Mouse (Mus musculus): ENCODE data around the gene B230217C12Rik. TPM values are rescaled to one million over a fixed set of nuclear protein-coding genes. Genes with fewer than 3 reads are reported as not detected.
A peak's percentile ranks its signal among the peaks of the same experiment; 100 is the strongest.

B230217C12Rik gene
- 3.8 TPM in 1 of 2 replicates, not detected in the other for total RNA-seq (2014; fragmentation: Nextera tagmentation)
- 1.3 TPM in 1 of 2 replicates, not detected in the other for total RNA-seq (2017)

- ATAC-seq (replicated peaks; ENCODE audit: poor library complexity, severe bottlenecking) = 0 out of 2 replicates have a peak, but pooled peaks have one; percentile 33
Observed at GRCm38 (mm10) chr11:97840539-97840954, at the start of gene B230217C12Rik. B230217C12Rik (plus strand) TSS chr11:97840780.

- peak; percentile 42; the same call in 1 of the 2 replicates for ATAC-seq (replicated peaks; ENCODE audit: poor library complexity, severe bottlenecking)
Observed at GRCm38 (mm10) chr11:97793165-97793564, 47.4 kb upstream of the B230217C12Rik start.

DNA sequence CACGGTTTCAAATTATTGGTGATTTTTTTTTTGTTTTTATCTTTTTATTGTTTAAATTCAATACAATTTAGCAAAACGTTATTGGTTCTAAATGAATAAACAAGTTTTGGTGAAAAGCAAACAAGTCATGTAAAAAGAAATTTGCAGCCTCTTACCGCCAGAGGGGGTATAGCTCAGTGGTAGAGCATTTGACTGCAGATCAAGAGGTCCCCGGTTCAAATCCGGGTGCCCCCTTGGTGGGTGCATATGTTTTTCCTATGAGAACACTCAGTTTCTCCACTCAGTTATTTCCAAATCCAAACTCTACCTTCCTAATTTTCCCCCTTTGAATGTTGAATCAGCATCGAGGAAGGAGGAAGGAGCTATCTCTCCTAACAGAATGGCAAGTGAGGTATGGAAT is 43.7 kb upstream of the B230217C12Rik start:
- no peak for ATAC-seq (replicated peaks; ENCODE audit: poor library complexity, severe bottlenecking)

DNA sequence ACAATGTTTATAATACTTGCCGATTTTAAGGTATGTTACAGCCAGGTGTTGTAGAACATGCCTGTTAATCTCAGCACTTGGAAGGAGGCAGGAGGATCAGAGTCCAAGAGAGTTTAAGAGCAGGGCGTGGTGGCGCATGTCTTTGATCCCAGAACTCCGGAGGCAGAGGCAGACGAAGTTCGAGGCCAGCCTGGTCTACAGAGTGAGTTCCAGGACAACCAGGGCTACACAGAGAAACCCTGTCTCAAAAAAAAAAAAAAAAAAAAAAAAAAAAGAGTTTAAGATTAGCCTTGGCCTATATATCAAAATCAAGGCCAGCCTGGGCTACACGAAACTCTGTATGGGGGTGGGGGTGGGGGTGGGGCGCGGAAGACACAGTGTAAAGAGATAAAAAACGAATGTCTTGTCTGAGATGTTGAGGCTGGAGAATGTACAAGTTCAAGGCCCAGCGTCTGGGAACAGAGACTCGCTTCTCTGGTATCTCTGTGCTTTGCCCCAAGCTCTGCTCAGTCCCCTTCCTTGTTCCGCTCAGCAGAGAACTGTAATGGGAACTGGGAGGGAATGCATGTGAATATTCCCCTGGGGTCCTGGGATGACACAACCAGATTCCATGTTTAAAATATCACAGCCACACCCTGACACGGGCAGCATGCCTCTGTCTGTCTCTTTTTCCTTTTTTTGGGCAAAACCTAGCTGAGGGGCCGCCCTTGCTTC is 43.1 kb upstream of the B230217C12Rik start:
- no peak for ATAC-seq (replicated peaks; ENCODE audit: poor library complexity, severe bottlenecking)

DNA sequence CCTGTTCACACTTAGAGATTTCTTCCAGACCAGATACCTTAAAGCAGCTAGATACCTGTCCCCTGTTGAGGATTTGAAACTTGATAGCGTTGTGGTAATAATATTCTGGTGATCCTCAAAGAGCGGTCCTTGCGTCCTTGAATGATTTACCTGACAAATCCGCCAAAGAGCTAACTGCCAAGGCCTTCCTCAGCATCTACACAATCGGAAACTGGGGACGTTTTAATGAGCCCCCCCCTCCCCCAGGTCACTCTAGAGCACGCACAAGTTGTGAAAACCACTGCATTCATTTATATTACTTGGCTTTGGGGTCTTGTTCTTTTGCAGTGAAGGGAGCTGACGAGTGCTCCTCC is 42.5 kb upstream of the B230217C12Rik start:
- ATAC-seq (replicated peaks; ENCODE audit: poor library complexity, severe bottlenecking) = no peak

GRCm38 (mm10) chr11:97798782-97799145 is 41.8 kb upstream of the B230217C12Rik start, which contains the start of gene Lasp1:
Lasp1 (plus strand) TSS chr11:97799000.
- 0 out of 2 replicates have a peak, but pooled peaks have one; percentile 12 for ATAC-seq (replicated peaks; ENCODE audit: poor library complexity, severe bottlenecking)

- peak; percentile 72 for ATAC-seq (replicated peaks; ENCODE audit: poor library complexity, severe bottlenecking)
Observed at GRCm38 (mm10) chr11:97799146-97799993, 41.2 kb upstream of the B230217C12Rik start.

GRCm38 (mm10) chr11:97799994-97800690 is 40.4 kb upstream of the B230217C12Rik start:
- peak; percentile 66 for ATAC-seq (replicated peaks; ENCODE audit: poor library complexity, severe bottlenecking)

GRCm38 (mm10) chr11:97800691-97801408 is 39.7 kb upstream of the B230217C12Rik start:
- no peak for ATAC-seq (replicated peaks; ENCODE audit: poor library complexity, severe bottlenecking)

DNA sequence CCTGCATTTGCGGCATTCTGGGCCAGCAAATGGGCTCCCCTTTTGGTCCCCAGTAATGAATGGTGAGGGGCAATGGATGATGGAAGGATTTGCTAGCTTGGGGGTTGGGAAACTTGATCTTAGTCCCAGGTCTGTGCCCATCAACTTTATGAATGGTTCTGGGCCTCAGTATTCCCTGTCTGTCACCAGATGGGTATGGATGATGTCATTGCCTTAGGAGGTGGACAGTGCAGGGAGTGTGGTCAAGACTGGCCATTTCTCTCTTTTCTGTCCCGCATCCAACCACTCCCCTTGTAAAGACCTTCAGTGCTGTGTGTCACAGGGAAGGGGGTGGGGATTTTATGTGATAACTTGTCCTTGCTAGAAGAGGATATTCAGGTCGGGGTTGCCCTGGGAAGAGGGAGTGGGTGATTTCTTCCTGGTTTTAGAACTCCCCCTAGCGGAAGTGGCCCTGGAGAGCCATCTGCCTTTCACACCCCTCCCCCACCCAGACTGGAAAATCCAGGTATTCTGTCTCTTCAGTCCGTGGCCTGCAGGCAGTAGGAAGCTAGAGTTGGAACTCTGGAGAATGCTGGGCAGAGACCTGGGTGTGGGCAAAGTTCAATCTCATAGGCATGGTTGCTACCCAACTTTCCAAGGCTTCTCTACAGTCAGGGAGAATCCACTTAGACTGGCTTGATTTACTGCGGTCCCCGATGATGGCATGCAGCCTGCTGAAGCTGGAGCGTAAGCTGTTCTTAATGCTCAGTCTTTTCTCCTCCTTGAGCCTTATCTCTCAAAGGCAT is 39.0 kb upstream of the B230217C12Rik start:
- ATAC-seq (replicated peaks; ENCODE audit: poor library complexity, severe bottlenecking) = no peak

DNA sequence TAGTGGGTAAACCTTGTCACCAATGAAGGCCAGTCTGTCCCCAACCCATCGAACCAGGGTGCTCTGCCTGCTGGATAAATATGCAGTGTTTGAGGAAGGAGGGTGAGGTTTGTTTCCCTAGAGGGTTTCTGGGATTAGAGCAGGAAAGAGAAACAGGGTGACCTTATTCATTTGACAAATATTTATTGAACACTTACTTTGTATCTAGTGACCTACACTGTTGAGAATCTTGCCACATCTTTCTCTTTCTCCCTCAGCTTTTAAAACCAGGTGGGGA is 38.4 kb upstream of the B230217C12Rik start:
- no peak for ATAC-seq (replicated peaks; ENCODE audit: poor library complexity, severe bottlenecking)

- ATAC-seq (replicated peaks; ENCODE audit: poor library complexity, severe bottlenecking) = no peak
Observed at GRCm38 (mm10) chr11:97802495-97802894, 38.1 kb upstream of the B230217C12Rik start.

- ATAC-seq (replicated peaks; ENCODE audit: poor library complexity, severe bottlenecking) = no peak
Observed at GRCm38 (mm10) chr11:97803847-97804246, 36.7 kb upstream of the B230217C12Rik start.

DNA sequence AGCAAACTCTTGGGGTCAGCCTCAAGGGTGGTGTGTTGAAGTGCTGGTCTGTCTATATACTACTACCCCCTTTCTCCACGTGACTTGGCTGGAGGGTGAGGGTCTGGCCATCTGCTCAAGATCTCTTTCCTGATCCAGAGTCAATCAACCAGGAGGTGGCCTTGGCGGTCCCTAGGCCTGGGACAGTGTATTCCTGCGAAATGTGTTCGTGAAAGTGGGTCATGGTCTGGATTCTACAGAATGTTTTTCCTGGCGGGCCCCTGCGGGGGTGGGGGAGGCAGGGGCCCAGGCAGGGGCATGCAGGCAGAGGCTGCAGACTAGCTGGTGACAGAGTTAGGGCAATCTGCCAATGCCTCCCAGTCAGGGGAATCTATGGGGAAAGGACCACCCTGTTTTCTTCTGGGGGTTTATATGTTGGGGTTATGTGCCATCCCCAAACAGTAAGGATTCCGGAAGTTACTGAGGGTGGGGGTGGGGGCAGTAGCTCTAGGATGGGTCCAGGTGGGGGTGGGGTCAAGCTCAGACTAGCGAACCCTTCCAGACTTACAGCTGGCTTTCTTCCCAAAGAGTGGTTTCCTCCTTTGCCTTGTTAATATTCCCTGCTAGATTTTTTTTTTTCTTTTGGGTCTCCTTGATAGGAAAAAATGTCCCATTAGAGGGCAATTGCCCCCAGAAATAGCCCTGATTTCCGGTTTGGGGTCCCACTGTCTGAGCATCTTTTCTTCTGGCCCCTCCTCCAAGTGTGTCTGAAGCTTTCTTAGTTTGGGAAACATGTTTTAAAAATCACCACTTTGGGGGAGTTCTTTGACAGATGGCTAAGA is 35.5 kb upstream of the B230217C12Rik start:
- ATAC-seq (replicated peaks; ENCODE audit: poor library complexity, severe bottlenecking) = no peak

DNA sequence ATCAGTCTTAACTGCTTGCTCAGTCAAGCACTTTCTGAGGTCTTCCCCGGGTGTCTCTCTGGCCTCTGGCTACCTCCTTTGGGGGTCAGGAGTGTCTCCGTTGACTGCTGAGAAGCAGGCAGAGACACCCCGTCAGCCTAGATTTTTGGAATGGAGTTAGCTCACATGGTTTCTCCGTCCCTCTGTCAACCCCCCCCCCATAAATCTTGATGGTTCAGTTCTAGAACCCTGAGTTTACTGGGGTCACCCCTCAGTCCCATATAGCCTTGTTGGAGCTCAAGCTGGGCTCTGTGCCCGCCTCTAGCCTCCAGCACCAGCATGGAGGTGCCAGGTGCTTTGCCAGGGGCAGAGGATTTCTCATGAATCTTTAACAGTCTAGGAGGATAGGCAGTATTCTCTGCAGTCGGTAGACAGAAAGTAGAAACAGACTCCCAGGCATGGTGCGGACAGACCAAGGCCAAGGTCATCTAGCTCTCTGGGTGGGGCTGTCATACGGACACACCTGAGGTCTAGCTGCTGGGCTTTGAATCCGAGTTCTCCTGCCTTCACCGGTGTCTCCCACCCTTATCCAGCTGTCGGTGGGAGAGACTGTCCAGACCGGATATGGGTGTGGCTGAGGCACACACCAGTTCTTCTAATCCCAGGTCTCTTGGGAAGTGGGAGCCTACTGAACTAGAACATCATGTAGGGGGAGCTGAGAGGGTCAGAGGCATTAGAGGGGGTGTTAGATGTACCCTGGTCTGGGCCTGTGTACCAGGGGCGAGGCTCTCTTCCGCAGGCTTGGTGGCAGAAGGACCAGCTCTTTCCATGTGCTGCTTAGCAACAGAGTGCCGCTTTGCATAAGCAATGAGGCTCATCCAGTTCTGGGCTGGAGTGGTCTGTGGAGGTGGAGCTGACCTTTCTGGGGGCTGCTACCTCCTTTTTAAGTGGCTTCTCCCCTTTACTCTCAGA is 34.6 kb upstream of the B230217C12Rik start:
- ATAC-seq (replicated peaks; ENCODE audit: poor library complexity, severe bottlenecking) = no peak

GRCm38 (mm10) chr11:97806613-97806964 is 34.0 kb upstream of the B230217C12Rik start:
- ATAC-seq (replicated peaks; ENCODE audit: poor library complexity, severe bottlenecking) = no peak

- no peak for ATAC-seq (replicated peaks; ENCODE audit: poor library complexity, severe bottlenecking)
Observed at GRCm38 (mm10) chr11:97807626-97808025, 33.0 kb upstream of the B230217C12Rik start.

DNA sequence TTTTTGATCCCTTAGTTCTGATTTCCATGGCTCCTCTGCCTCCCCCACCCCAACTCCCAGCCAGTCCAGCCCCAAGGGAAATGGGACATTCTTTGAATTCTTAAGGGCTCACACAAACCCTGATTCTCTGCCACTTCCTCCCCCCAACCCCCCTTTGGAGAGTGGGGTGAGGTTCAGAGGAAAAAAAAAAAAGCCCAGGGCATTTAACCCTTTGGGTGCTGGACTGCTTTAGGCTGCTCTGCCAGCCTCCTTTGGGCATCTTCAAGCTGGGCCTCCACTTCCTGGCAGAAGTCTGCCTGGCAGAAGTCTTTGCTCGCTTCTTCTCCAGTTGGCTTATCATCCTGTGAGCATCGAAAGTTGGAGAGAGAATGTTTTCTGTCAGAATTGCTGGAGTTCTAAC is 32.5 kb upstream of the B230217C12Rik start:
- ATAC-seq (replicated peaks; ENCODE audit: poor library complexity, severe bottlenecking) = no peak

Data from granulocyte monocyte progenitor cell, adult 5-6 weeks (primary cell).